Mouse (Mus musculus) left cerebral cortex, adult 11 months (tissue): ENCODE results near the gene Timm8a1.
A peak's percentile ranks its signal among the peaks of the same experiment; 100 is the strongest.
"Not testable (repeated sequence)": the region's sequence is repeated elsewhere in the genome, so short reads cannot be mapped to it uniquely, and the experiment has no call there.

Experiments
- DNase-seq: peaks from one replicate; pipeline ENCODE4 v3.0.0; 2022; ENCODE audit warnings: low spot score

Gene Timm8a1

DNA sequence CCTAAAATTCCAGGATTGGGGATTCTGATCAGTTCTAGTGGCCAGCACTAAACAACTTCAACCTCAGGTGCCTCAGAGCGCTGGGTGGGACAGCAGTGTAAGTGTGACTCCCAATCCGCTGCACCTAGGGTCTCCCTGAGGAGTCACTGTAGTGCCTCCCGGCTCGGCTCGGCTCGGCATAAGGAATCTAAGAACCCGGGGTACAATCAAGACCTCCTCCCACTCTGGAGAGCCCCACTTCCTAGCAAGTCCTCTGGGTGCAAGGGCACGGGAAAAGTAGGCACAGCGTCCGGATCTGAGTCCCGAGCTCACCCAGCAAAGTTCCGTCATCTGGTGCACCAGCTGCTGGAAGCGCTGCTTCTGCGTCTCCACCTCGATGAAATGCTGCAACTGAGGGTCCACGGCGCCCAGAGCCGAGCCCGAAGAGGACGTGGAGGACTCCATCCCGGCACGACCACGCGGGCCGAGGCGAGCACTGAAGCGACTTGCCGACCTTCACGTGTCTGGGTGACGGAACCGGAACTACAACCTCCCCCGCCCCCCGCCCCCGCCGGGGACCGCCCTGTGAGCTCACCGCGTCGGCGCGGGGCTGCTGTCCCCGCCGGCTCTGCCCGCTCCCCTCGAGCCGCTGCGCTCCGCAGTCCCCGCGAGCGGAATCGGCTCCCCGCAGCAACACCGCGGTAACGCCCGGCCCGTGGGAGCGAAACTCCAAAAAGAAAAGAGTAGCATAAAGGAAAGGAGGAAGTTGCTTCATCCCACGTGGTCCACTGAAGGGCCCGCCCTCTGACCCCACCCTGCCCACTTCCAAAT lies at the start of gene Timm8a1:
Gene Timm8a1, minus strand, starts transcription at position 721 of the 810 bp plus-strand sequence.
- no peak for DNase-seq

DNA sequence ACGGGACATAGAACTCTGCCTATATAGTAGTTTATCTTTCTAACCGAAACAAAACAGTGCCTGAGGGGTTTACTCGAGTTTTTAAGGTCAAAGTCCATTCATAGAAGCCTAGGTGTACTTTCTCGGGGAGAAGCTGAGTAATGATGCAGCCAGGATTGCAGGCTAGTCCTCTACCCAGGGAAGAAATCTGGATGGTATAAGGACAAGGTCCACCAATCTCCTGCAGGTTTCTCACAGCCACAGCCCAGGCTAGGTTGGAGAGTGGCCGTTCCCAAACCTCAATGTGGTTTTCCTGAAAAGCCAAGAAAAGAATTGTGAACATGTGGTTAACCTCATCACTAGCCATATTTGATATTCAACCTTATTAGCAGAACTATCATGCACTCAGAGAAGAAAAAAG lies 48.2 kb upstream of the Timm8a1 start:
- no peak for DNase-seq

DNA sequence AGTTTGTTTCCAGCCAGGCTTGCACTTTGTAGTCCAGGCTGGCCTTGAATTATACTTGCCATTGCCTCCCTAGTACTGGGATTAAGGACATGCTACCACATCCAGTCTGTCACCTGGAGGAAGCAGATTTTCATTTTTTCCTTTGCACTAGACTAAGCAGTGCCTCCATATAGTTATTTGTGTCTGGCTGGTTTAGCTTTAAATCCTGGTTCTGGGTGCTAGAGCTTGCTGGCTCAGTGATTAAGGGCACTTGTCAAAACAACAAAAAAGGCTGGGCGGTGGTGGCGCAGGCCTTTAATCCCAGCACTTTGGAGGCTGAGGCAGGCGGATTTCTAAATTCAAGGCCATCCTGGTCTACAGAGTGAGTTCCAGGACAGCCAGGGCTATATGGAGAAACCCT lies 47.3 kb upstream of the Timm8a1 start:
- no peak for DNase-seq

DNA sequence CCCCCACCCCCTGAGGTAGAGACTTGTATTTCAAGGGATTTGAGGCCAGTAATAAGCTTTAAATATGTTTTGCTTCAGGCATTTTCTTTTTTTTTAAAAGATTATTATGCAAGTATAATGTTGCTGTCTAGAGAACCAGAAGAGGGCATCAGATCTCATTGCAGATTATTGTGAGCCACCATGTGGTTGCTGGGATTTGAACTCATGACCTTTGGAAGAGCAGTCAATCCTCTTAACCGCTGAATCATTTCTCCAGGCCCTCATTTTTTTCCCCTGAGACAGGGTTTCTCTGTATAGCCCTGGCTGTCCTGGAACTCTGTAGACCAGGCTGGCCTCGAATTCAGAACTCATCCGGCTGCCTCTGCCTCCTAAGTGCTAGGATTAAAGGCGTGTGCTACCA lies 46.6 kb upstream of the Timm8a1 start:
- DNase-seq, result no peak

DNA sequence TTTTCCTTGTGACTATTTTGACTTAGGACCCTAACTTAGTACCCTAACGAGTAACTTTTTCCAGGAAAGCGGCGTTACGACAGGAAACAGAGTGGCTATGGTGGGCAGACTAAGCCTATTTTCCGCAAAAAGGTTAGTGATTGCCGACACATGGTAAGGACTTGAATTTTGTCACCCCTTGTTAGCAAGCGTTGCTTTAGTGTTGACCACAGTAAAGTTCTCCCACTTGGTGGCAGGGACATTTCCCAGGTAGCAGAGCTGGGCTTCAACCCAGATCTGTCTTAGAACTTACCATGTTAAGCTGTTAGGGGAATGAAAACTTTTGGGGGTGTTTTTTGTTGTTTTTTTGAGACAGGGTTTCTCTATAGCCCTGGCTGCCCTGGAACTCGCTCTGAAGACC lies 44.8 kb upstream of the Timm8a1 start:
- DNase-seq, result no peak

DNA sequence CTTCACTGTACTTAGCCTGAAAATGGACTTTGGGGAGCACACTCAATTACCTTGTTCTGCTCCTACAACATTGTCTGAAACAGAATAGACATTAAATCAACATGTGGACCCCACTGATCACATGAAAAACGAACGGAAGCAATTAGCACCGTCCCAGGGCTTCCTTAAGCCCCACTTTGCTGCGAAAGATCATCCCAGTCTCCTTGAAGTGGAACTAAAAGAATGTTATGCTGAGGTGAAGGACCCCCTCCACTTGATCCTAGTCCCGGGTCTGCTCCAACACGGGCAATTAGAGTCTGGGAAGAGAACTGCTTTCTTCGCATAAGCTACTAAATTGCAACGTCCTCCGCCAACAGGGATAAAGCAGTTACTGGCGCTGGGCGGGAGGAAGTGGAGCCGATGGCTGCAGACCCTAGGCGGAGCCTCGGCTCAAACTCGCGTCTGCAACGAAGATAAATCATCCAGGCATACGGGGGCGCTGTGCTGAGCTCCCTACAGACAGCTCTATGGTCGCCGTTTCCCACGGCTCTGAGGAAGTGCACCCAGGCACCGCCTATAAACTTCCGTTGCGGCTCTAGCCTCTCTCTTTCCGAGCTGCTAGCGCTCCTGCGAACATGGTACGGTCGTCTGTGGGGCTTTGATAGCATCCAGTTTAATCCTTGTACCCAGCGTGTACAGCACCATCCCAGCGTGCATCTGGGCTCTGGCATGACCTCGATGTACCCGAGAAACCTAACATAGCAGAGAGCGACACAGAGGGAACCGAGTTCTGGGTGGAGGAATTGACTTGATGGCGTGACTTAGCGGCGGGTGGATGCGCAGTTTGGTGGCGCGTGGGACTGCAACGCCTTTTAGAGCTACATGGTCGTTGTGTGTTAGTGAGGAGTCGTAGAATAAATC lies 43.7 kb upstream of the Timm8a1 start, which contains the start of gene Rpl36a:
Gene Rpl36a, plus strand, starts transcription at position 552 of the 900 bp plus-strand sequence.
- peak; percentile 83 for DNase-seq

DNA sequence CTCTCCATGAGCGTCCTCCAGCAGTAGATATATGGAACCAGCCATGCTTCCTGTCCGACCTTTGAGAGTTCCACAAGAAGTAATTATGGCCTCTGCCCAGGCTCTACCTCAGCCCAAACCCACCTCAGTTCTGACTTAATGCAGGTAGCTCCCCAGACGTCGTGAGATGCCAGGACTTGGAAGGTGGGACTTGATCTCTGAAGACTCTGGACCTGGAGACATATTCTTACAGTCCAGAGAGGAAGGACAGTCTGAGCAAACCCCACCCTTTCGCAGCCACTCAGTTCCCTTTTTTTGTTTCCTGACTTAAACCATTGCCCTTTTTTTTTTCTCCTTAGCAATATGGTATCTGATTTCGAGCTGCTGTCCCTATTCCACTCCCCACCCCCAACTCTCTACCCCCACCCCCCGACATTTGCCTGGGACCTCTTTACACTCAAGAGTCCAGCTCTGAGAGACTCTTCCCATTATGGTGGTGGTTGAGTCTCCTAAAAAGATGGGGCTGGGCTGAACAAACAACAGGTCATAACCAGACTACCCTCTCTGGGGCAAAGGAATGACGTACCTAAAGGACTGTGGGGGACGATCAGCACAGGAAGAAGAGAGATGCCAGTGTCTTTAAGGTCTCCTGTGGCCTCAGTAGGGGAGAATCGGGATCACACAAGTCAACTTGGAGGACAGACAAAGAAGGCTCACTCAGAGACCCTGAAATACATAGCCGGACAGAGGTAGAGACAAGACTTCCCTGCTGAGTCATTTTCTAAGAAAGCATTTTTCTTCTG lies 41.4 kb upstream of the Timm8a1 start, which contains the start of gene Btk:
Gene Btk, minus strand, starts transcription at position 683 of the 782 bp plus-strand sequence.
- no peak for DNase-seq

DNA sequence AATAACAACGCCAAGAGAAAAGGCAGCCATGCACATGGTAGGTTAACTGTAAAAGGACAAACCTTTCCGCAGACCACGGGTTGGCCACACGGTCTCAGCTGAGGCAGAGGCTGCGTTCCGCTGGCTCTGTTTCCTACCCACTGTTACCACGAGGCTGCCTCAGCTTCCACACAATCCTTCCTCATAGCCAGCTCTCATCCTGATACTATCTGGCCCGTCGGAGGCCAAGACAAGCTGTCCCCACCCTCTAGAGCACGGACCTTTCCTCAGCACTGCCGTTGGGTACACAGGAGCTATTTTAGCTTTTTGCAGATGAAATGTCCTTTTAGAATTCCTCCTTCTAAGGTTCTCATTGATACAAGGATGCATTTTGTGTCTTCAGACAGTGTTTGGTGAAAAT lies 40.6 kb upstream of the Timm8a1 start:
- DNase-seq, result no peak

DNA sequence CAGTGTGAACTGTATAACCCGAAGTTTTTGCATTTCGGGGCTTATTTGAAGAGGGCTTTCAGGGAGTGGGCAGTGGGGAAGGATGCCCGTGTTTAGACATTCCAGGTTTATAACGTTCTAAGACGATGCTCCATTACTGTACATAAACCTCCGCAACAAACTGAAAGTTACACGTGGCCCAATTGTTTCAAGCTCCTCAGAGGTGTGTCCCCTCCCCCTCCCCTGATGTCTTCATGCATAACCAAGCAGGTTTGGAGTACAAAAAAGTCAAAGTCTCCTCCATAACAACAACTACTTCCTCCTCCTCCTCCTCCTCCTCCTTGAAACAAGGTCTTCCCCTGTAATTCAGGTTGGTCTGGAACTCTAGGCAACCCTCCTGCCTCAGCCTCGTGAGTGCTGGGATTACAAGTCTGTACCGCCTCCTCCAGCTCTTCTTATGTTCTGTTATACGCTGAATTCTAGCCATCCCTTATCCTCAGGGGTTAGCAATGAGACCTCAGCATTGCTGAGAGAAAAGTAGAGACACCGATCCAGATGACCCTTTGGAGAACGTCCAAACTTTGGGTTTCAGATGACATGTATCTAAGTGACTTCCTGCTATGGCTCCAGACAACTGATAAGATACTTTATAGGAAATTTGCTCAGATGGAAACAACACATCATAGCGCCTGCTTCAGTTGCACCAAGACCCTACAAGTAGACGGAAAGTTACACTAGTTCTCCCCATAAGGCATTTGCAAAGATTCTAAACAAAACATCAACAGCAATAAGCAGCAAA lies 39.1 kb upstream of the Timm8a1 start:
- DNase-seq, result no peak

DNA sequence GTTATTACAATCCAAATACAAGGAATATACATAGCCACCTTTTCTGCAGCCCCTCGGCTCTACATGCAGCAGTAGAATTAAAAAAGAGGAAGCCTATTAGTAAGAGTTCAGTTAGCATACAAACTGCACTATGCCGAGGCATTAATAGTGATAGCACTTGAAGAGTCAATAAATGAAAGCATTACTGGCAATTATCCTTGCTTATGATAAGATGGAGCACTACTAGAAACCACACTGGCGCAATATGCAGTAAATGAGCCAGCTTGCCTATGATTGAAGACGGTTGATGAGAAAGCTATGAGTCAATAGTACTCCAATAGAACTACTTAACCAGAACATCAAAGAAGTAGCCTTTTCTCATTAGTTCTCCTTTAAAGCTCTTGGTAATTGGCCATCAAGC lies 36.2 kb upstream of the Timm8a1 start:
- no peak for DNase-seq

DNA sequence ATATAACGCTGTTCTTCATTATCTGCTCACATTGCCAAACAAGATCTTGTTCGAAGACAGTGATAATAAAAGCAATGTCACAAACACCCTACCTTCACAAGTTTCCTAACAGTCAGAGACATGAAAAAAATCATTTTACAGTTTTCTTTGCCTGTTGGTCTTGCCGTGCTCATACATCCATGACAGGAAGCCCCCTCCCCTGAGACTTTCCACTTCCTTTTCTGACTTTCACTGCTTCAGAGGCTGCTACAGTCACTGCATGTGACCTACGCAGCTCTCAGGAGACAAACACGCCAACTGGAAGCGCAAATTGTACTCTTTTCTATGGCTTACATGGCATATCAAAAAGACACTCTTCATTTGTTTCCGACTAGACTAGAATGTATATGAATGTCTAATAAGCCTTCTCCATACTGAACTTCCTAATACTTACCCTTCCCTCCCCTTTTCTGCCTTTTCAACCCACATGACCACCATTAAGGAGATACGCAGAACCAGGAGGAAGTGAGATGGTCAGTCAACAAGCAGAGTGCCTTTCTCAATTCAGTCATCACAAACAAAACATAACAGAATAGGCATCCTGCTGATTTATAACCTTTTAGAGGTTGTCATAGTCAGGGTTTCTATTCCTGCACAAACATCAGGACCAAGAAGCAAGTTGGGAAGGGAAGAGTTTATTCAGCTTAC lies 25.0 kb upstream of the Timm8a1 start:
- no peak for DNase-seq

DNA sequence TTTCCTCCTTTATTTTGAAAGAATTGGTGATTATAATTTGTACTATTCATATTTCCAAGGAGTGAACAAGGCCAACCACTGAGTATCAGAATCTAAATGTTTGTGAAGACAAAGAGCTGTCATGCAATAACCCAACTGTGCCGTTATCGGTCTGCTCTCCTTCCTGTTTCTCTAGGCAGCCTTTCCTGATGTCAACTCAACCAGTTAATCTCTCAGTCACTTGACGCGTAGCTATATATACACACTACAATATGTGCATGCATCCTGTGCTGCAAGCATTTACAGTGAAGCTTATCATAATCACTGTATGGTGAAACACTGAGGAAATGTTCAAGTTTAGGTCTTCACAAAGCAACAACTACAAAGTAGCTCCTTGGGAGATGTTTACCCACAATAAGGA lies 22.7 kb upstream of the Timm8a1 start:
- no peak for DNase-seq

DNA sequence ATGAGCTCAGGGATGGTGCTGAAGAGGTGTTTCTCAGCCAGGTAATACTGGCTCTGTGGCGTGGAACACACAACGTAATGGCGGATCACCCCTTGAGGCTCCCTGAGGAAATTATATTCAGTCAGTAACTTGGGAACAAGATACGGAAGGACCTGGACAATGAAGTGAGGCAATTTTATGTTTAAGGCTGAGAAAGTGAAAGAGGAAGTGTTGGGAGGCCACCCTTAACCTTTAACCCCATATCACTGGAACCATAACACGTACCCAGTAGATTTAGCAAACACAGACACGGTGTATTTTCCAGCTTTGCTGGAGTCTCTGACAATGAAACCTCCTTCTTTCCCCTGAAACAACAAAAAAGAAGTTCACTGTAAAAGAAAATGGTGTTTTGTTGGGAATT lies 12.8 kb upstream of the Timm8a1 start:
- no peak for DNase-seq

DNA sequence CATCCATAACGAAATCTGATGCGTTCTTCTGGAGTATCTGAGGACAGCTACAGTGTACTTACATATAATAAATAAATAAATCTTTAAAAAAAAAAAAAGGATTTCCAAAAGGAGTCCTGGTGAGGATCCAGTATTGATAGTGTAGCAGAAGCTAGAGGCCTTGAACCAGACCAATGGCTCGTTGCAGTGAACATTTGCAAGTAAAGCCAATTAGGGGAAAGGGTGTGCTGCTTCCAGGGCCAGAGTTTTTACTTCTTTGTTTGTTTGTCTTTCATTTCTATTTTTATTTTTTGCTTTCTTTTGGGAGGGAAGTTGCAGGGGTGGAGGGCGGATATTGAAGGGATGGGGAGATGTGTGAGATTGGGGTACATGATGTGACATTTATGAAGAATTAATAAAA lies 11.7 kb upstream of the Timm8a1 start:
- no peak for DNase-seq

DNA sequence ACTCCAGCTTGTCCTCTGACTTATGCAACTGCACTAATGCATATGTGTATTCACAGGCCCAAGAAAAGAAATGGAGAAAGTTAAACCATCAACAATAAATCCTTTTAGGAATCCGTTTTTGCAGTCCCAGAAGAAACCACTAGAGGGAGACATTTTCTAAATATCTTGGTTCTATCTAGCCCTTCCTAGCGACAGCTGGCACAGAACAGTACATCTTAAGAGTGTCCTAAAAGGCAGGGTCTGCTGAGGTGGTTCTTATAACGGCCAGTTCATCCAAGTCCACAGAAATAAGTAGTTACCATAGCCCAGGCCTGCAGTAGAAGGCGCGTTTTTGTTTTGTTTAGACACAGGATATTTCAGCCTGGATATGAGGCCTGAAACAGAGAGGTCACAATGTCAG lies 9.2 kb upstream of the Timm8a1 start:
- no peak for DNase-seq

DNA sequence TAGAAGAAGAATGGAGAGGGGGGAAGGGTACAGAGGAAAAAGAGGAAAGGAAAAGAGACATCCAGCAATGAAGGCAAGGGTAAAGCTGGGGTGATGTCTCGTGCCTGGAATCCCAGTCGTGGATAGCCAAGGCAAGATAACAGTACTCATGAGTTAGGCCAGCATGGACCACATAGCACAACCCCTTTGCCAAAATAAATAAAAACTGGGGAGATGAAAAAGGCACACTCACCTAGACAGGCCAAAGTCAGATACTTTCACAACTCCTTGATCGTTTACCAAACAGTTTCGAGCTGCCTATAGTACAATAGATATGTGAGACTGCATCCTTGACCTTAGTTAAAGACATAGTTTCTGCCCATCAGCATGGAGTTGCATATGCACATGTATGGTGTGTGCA lies 5.7 kb upstream of the Timm8a1 start:
- DNase-seq, result no peak

DNA sequence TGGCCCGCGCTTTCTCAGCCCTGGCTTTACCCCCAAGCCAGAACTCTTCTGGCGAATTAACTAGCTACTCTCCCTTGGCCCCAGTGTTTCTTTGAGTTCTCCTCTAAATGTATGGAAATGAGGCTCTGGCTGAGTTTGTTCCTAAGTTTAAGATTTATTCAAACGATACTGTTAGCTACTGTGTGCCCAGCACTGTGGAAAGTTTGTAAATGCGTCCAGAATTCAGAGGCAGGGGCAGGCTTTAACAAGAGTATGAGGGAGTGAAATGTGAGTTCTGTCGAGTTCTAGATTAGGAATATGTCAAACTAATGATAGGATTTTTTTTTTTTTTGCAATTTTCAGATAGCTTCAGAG lies 267 bp upstream of the Timm8a1 start:
- no peak for DNase-seq

DNA sequence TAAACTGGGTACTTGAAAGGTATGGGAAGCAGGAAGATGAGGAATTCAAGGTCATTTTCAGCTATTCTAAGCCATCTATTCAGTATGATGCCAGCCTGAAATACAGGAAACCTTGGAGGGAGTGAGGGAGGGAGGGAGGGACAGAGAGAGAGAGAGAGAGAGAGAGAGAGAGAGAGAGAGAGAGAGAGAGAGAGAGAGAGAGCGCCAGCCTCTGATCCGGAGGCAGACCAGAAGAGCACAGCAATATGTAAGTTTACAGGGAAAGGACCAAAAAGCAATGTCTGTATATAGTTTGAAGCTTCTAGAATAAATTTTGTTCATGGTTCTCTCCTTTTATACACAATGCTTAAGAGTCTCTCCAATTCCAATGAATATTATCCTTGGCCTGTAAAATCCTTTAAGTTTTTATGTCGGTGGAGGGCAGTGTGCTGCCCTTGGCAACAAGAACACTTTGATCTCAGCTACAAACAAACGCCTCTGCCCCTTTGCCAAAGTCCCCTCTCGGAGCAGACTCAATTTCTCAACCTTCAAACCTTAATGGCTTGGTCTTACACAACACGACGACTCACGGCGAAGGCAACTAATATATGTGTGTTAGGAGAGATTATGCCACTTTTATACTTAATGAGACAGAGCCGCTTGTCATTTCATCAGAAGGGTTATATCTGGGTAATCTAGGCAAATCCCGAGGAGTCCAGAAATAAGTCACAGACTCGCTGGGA lies 1.1 kb downstream of the Timm8a1 start:
- DNase-seq, result no peak

DNA sequence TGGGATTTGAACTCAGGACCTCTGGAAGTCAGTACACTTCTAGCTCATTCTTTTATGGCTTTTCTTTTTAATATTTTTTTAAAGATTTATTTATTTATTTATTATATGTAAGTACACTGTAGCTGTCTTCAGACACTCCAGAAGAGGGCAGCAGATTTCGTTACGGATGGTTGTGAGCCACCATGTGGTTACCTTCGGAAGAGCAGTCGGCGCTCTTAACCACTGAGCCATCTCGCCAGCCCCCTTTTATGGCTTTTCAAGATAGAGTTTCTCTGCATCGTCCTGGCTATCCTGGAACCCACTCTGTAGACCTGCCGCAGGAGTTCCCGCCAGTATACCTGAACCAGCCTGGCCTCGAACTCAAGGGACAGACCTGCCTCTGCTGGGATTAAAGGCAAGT lies 1.9 kb downstream of the Timm8a1 start:
- not testable (repeated sequence) for DNase-seq

DNA sequence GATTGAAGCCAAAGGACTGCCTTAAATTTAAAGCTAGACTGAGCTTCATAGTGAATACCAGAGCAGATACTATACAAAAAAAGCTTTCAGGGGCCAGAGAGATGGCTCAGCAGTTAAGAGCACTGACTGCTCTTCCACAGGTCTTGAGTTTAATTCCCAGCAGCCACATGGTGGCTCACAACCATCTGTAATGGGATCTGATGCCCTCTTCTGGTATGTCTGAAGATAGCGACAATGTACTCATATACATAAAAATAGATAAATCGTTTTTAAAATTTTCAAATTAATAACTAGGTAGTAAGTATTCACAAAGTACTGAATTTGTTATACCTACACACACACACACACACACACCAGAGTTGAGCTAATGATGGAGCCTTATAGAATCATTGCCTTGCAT lies 8.3 kb downstream of the Timm8a1 start:
- no peak for DNase-seq
